Mouse (Mus musculus): ENCODE data around the gene Hmces.
A peak's percentile ranks its signal among the peaks of the same experiment; 100 is the strongest.
"Not testable (repeated sequence)": the region's sequence is repeated elsewhere in the genome, so short reads cannot be mapped to it uniquely, and the experiment has no call there.

Gene Hmces

GRCm38 (mm10) chr6:87914326-87915102 lies 779 bp downstream of the Hmces start:
- peak; percentile 52 to 57 for DNase-seq (ENCODE audit: low spot score in 2 of 2)

- DNase-seq (ENCODE audit: low spot score in 2 of 2), result no peak
These were observed 2.2 kb downstream of the Hmces start for GRCm38 (mm10) chr6:87915939-87916338.

- no peak for DNase-seq (ENCODE audit: low spot score in 2 of 2)
These were observed 7.5 kb downstream of the Hmces start for GRCm38 (mm10) chr6:87921201-87921600.

DNA sequence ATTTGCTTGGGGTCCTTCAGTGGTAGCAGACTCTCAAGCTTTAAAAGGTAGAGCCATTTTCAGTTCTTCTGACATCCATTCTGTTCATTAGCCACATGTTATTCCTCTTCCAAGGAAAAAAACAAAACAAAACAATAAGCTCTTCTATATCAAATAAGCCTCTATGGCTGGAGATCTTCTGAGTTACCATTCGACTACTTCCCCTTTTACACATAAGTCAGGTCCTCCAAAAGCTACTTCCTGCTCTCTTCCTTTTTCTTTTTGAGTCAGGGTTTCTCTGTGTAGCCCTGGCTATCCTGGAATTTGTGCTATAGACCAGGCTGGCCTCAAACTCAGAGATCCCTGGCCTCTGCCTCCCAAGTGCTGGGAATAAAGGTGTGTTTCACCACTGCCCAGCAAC lies 9.9 kb downstream of the Hmces start:
- no peak for DNase-seq (ENCODE audit: low spot score in 2 of 2)

DNA sequence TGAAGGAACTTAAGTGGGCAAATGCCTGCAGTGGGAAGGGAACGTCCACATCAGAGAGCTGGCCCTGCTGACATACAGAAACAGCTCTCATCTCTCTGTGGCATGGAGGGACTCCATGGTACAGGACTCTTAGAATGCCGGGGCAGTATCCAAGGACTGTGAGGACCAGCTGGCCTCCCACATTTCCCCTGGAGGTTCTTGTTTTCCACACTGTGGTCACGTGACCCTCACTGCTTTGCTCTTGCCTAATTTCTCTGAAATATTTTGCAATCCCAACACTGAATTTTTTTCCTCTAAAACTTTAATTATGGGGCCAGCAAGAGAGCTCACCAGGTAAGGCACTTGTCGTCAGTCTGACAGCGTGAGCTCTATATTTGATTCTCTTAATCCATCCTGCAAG lies 21.3 kb downstream of the Hmces start:
- DNase-seq (ENCODE audit: low spot score in 2 of 2), result no peak

DNA sequence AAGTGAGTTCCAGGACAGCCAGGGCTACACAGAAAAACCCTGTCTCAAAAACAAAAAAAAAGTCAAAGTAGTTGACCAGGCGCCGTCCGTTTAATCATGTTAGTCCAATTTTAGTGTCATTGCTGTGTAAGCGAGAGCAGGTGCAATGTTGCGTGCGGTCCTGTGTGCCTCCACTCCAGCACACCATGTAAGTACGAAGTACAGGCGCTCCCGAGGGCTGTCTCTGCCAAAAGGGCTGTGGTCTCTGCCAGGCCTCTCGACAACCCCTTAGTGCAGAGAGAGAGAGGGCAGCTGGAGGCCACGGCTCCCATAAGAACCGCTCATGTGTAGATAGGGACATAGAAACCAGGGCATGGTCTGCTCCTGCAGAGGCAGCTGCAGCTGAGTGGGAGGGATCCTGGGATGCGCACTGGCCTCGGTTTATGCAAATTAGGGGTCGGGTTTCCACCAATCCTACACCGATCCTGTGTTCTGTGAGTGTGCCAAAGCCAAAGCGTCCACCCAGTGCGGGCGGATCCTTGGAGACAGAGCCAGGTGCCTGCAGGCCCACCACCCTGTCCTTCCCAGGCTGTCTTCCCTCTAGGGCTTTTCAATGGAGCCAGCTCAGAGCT lies 23.5 kb downstream of the Hmces start:
- peak in 1 of 2 experiments; percentile 30 for DNase-seq (ENCODE audit: low spot score in 2 of 2)

DNA sequence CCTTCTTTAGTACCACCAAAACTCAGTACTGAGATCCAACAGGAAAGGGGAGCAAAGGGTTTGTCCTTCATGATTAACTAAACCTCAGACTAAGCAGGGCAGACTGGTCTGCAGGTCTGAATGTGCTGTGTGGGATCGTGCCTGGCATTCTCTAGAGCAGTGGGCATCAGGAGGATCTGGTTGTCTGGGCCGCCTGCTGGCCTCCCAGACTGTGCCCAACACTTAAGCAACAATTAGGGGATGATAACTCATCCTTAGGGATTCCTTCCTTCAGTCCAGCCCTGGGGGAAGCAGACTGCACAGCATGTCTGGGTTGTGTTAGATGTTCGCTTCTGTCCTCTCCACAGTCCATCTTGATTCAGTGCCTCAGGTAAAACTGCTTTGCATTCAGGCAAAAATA lies 25.2 kb downstream of the Hmces start:
- DNase-seq (ENCODE audit: low spot score in 2 of 2), result no peak

GRCm38 (mm10) chr6:87942179-87942578 lies 28.4 kb downstream of the Hmces start:
- DNase-seq (ENCODE audit: low spot score in 2 of 2), result no peak

DNA sequence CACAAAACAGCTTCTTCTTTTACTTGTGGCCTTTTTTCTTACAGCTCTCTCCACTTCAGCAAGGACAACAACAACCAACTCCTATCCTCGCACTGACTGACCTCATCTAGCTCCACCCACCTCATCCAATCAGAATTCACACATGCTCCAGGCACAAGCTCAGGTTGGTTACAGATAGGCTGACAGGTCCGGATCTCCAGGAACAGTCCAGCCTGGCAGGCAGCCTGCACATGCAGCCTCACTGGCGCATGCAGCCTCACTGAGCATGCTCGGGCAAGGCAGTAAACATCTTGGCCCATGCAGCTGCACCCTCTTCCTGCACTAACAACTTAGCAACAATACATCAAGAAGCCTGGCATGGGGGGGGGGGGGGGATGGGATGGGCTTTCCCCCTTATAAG lies 48.7 kb downstream of the Hmces start:
- DNase-seq (ENCODE audit: low spot score in 2 of 2), result not testable (repeated sequence)

DNA sequence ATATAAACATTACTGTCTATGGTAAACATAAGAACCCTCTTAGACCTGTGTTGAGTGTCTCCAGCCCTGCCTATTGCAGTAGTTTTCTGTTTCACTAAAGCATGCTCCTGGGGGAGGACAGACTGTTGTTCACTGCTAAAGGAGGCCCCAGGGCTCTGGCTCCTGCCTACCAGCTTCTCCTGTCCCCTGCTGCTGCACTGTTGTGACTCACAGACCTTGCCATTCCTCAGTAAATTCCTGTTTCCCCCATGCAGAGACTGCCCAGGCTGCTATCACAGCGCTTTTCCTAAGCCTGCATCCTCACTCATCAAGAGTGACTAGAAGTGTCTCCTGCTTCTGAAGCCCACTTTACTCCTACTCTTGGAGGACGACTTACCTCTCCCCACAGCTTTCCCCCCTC lies 56.3 kb downstream of the Hmces start:
- no peak for DNase-seq (ENCODE audit: low spot score in 2 of 2)

- no peak for DNase-seq (ENCODE audit: low spot score in 2 of 2)
These were observed 66.0 kb downstream of the Hmces start for GRCm38 (mm10) chr6:87979728-87980127.

DNA sequence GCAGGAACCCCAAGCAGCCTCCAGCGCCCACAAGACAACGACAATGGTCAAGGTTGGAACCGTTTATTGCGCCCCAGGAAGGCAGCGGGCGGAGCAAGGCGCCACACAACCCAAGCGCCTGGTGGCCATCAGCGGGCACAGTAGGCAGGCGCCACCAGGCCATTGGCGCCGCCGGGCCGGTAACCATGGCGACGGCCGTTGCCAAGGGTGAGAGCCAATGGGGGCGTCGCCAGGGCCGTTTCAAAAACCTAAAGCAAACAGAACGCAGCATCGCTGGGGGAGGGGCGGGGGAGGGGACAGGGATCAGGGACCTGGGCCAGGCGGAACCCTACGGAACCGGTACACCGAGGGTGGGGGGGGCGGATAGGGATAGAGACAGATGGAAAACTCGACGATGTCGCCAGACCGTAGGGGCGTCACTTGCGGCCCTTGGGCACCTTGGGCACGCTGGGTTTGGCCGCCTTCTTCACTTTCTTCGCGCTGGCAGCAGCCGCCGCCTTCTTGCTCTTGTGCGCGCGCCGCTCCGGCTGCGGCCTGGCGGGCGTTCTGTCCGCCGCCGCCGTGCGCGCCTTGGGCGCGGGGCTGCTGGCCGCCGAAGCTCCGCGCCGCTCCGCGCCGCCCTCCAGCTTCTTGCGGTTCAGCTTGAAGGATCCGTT lies 66.8 kb downstream of the Hmces start:
- DNase-seq (ENCODE audit: low spot score in 2 of 2), result peak; percentile 94 to 95

- peak; percentile 60 to 64 for DNase-seq (ENCODE audit: low spot score in 2 of 2)
These were observed 67.3 kb downstream of the Hmces start for GRCm38 (mm10) chr6:87981030-87981485.

GRCm38 (mm10) chr6:87981547-87982256 lies 68.0 kb downstream of the Hmces start, which contains the start of gene H1fx:
TSS of gene H1fx (minus strand) at chr6:87981637.
- peak; percentile 89 to 91 for DNase-seq (ENCODE audit: low spot score in 2 of 2)

DNA sequence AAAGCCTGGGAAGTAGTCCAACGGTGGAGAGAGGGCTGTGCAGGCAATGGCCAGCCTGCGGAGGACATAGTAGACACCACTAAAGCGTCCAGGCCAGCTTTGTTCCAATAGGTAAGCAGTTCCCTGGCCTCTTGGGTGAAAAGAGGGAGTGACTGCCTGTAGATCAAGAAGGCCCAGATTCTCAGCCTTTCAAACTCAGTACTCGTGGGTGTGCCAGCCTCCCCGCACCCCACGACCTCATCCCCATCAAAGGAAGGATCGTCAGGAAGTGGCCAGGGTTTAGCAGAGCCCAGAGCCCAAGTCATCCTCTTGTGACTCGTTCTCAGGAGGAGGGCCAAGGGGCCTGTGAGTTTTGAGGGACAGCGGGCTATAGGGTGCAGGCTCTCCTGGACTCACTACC lies 68.8 kb downstream of the Hmces start:
- no peak for DNase-seq (ENCODE audit: low spot score in 2 of 2)
